Mouse (Mus musculus) left cerebral cortex, adult 8-10 months (tissue): Measurements from ENCODE around the gene Foxq1. TPM values are rescaled to one million over a fixed set of nuclear protein-coding genes. Genes with fewer than 3 reads are reported as not detected.

Experiments used
- DNase-seq, 2 experiments: peaks; one replicate each; pipeline ENCODE4 v3.0.0; 2022; ENCODE audit warnings: low spot score in 2 of 2
- total RNA-seq, 4 experiments: library from RNA; stranded (reverse); gene quantifications; 2 replicates each; pipeline ENCODE4 v1.2.4; 2022

Gene Foxq1
- 1 to 10 TPM; 2.3 to 2.8 (median 2.6) TPM for total RNA-seq

DNA sequence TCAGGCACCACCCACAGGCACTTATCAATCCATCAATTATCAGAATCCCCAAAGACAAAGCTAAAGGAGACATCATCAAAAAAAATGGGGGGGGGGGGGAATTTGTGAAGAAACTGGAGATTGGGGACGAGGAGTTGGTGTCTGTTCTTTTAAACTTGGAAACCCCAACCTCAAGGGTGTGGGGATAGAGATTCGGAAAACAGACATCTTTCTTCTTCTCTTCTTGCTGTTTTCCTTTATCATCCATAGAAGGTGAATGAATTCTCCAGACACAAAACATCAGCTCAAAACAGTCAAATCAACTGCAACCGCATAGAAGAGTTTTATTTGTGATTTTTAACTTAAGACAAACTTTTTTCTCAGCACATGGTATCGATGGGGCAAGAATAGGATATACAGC, at the start of gene Foxq1:
TSS of gene Foxq1 (plus strand) at position 301 of the 400 bp plus-strand sequence.
- DNase-seq, result no peak

DNA sequence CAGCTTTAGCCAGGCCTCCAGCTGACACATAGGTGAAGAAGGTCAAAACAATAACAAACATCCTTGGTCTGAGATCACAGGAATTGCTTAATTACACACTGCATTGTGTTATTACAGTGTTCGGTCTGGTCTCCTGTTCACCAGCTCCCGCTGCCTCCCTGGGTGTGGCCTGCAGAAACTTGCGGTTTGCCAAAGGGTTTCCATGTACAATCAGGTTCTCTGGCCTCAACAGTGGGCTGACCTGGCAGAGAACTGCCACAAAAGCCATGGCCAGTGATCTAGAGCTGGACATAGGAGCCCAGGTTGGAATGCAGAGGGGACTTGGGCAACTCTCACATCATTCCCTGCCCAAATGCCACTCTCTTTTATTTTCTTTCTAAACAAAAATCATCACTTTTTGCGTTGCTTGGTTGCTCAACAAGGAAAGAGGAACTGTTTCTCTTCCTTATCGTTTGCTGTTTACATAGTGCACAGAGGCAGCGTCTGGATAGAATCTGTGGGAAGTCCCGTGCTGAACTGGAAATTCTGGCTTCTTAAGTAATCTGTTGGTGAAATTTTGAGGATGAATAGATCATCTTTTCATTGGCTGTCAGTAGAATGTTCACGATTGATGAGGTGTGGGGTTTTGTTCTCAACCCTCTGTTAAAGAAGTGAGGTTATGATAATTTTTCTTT, 49.3 kb upstream of the Foxq1 start:
- DNase-seq, result no peak

GRCm38 (mm10) chr13:31515261-31515660, 40.7 kb upstream of the Foxq1 start:
- no peak for DNase-seq

- no peak for DNase-seq
Measured at GRCm38 (mm10) chr13:31518411-31518886, 37.5 kb upstream of the Foxq1 start.

DNA sequence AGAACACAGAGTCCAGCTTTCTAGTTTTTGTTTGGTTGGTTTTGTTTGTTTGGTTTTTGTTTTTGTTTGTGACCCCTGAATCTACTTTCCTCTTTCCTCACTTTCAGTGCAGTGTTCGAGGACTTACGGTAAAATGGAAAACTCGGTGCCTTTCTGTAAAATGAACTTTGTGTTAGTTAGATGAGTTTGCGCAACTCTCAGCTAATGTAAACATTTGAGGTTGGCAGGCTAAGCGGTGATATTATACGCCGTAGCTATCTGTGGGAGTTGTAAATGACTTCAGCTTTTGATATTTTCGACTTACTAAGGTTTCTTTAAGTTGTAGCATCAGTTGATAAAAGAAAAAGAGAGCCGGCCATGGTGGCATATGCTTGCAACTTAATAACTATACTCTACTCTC, 37.0 kb upstream of the Foxq1 start:
- DNase-seq, result no peak

- DNase-seq, result no peak
Measured at GRCm38 (mm10) chr13:31524976-31525375, 31.0 kb upstream of the Foxq1 start.

- no peak for DNase-seq
Measured at GRCm38 (mm10) chr13:31531186-31531585, 24.7 kb upstream of the Foxq1 start.

GRCm38 (mm10) chr13:31531651-31532061, 24.3 kb upstream of the Foxq1 start:
- DNase-seq, result no peak

- DNase-seq, result no peak
Measured at GRCm38 (mm10) chr13:31534726-31535125, 21.2 kb upstream of the Foxq1 start.

DNA sequence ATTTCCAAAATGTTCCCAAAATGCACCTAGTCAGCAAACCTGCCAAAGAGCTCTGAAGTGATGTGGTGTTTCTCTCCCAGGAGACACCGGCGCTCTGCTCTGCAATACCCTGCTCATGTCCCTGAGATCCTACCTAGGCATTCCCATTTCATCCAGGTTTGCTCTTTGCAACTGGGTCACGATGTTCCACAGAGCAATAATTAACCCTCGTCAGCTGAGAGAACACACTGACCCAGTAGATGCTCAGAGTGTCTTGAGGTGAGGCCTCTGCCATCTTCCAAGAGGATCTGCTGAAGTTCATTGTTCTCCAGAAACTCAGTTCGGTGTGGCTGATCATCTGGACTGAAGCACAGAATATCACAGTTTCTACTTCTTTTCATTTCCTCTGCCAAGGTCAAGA, 12.9 kb upstream of the Foxq1 start:
- no peak for DNase-seq

DNA sequence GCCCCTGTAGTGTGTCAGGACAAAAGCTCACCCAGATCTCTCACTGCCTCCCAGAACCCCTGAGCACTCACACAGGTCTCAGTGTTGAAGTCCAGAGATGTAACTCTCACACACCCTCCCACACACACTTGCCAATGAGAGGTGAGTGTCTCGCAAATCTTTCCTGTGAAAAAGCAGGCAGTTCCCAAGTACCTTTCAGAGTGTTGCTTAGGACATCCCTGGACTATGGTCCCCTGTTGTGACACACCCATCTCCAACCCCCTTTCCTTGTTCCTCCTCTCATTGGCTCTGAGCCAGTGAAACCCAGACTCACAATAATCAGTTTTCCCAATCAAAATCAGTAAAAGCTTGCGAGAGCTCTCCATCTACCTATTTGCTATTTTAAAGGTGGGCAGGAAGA, 9.2 kb upstream of the Foxq1 start:
- DNase-seq, result no peak

DNA sequence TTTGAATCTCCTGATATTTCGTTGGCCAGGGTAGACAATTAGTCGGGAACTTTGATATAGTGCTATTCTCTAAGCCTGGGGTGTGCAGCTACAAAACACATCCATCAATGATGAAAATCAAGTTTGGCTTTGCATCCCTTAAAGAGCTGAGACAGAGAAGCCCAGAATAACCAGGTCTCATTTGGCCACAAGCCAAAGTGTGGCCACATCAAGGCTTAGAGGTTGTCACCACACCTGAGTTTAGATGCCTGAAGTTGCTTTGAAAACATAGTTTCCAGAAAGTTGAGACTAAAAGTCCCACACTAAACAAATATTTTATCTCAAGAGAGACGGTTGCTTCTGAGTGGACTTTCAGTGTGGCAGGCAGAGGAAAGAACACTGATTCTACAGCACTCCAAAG, 8.7 kb upstream of the Foxq1 start:
- DNase-seq, result no peak

GRCm38 (mm10) chr13:31547610-31548009, 8.3 kb upstream of the Foxq1 start:
- no peak for DNase-seq

DNA sequence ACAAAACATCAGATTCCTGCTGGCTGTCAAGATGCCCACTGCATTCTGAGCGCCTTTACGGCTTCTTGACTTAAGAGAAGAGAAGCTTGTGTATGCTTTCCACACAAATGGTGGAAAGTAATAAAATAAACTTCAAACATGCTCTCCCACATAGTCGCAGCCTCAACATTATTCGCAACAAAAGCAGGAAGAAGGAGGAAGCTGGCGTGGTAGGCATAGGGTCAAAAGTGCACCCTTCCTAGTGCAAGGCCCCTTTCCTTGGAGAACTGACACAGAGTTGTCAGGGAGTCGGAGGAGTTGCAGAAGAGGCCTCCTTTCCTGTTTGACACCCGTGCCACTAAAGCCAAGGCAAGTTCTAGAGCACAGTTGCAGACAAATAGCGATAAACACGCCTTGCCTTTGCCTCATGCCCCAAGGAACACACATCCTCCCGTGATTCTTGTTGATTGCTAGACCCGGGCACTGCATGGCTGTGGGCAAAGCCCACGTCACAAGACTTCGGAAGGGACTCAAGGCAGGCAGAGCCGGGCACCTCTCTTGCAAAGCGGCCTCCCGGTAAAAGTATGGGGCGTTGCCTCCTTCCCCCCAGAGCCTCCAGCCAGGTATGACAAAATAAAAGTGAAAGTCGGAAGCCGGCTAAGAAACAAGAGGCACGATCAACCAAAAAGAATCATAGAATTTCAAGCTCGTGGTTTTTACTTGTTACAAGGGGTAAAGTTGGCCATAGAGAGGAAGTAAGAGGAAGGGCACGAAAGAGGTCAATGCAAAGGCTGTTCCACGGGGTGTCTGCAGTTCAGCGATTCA, 1.2 kb downstream of the Foxq1 start:
- DNase-seq, result no peak

DNA sequence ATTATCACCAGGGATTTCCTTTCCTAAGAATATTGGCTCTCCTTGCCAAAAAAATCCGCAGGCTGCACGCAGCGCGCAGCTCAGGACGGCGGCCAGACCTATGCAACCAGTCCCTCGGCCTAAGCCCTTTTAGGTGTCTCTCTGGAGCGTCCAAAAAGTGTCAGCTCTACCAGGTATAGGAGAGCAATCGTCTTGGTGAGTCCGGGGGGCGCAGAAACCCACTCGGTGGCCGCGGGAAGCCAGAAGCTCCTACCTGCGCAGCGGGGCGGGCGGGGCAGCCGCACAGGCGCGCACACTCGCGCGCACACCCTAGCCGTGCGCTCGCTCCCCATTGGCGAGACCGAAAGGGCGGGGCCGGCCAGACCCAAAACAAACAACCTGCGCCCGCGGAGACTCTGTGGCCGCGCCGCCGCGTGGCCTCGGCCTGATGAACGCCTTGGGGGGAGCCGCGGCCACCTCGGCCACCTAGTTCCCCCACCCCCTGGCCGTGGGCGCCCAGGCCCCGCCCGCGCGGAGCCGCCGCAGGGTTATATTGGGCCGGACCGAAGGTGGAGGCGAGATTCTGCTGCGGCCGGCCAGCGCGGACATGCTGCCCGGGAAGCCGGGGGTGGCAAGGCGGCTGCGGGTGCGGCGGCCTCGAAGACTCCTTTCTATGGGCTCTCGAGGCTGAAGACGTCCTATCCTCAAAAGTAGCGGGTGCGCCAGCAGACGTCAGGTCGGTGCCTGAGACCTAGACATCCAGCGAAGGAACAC, 2.0 kb downstream of the Foxq1 start:
- DNase-seq, result peak in 1 of 2 experiments; percentile 10

DNA sequence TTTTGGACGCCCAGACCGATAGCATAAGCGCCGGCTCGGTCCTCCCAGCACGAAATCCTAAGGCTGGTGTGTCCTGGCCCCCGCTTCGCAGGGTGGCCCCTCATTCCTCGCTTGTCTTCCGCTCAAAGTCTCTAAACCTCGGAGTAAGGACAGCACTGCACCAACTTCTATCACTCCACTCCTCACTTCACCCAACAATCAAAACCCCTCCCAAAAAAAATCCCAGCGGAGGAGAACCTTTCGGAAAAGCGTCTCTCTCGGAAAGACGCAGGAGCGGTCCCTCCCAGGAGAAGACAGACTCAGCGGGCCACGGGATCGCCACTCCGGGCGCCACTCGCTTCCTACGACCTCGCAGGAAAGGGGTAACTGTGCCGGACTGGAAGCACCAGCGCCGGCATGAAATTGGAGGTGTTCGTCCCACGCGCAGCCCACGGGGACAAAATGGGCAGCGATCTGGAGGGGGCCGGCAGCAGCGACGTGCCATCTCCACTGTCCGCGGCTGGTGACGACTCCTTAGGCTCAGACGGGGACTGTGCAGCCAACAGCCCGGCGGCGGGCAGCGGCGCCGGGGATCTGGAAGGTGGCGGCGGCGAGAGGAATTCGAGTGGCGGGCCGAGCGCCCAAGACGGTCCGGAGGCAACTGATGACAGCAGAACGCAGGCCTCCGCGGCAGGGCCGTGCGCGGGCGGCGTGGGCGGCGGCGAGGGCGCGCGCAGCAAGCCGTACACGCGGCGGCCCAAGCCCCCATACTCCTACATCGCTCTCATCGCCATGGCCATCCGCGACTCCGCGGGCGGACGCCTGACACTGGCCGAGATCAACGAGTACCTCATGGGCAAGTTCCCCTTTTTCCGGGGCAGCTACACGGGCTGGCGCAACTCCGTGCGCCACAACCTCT, 2.8 kb downstream of the Foxq1 start, which contains the start of gene A530084C06Rik:
TSS of gene A530084C06Rik (minus strand) at position 813 of the 898 bp plus-strand sequence.
- peak in 1 of 2 experiments; percentile 7 for DNase-seq

- peak in 1 of 2 experiments; percentile 8 for DNase-seq
Measured at GRCm38 (mm10) chr13:31559419-31560144, 3.6 kb downstream of the Foxq1 start.

GRCm38 (mm10) chr13:31564394-31564793, 8.5 kb downstream of the Foxq1 start:
- no peak for DNase-seq

DNA sequence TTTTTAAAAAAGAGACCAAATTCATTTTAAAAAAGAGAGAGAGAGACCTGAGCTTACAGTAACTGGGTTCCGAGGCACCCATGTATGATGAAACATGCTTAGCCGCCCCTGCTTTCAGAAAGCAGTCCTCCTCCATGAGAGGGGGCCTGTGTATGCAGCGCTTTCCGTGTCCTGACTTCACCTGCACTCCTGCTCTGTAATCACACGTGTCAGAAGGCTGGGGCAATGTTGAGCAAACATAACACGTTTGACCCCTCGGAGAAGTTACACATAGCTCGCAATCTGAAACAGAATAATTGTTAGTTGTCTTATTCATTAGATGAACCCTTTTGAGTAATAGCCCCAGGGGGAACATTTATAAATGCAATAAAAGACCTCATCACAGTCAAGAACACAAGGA, 11.2 kb downstream of the Foxq1 start:
- DNase-seq, result no peak
